Mouse (Mus musculus): Measurements from ENCODE around the gene Runx1.

- TF ChIP-seq POLR2A (IDR thresholded peaks at IDR 0.05; ENCODE audit: extremely low read depth, insufficient read depth, low read length) (no peak), CTCF (IDR thresholded peaks at IDR 0.05; ENCODE audit: extremely low read depth, insufficient read depth, low read length) (no peak)
Measured at GRCm38 (mm10) chr16:92739997-92740396, 86.0 kb downstream of the Runx1 start.

Measured in cortical plate, adult 2 months (tissue).